8 mouse cellular contexts compared by ENCODE assay signal in genomic region chr7:5061774-5062359, GRCm38 (mm10). TPM values are rescaled to one million over a fixed set of nuclear protein-coding genes. Genes with fewer than 3 reads are reported as not detected.
A peak's percentile ranks its signal among the peaks of the same experiment; 100 is the strongest.
DNase-seq lines count a peak whose midpoint lies in the region; ATAC-seq lines count a peak whose summit lies in the region.

TSS of gene U2af2 (plus strand) at chr7:5062143.

- peaks cover 17% of the 10 kb centered on the region for H3K36me3 ChIP-seq in heart, embryonic 13.5 days
- peaks cover 21% of the 10 kb centered on the region for H3K36me3 ChIP-seq in liver, embryonic 13.5 days
- peaks cover 4% of the 10 kb centered on the region; the same call in 1 of the 2 replicates for H3K36me3 ChIP-seq in stomach, embryonic 15.5 days

- peak within 1 kb of the TSS; percentile 88 for H3K4me3 ChIP-seq in heart, embryonic 13.5 days
- H3K4me3 ChIP-seq in liver, embryonic 13.5 days (replicated peaks), result peak within 1 kb of the TSS; percentile 82
- H3K4me3 ChIP-seq in stomach, embryonic 15.5 days (replicated peaks), result peak within 1 kb of the TSS; percentile 56

- DNase-seq in CD8-positive naive resting alpha-beta T cell, adult 2 months (ENCODE audit: low read depth in 2 of 2, low spot score in 2 of 2), result peak; percentile 90
- peak; percentile 62 for DNase-seq in c-Kit-positive CD71-negative TER-119-negative erythroid progenitor cells, embryonic 14.5 days (ENCODE audit: low read depth)
- peak; percentile 44 for DNase-seq in fibroblast of lung, adult 2 months (ENCODE audit: low read depth)
- DNase-seq in kidney, postnatal 10 days, result peak; percentile 98
- peak; percentile 88 for DNase-seq in liver, embryonic 13.5 days
- DNase-seq in neural tube, embryonic 10.5 days (ENCODE audit: extremely low spot score, low spot score), result peak; percentile 94

- peak within 1 kb of the TSS; percentile 99 for H3K27ac ChIP-seq in heart, embryonic 13.5 days (replicated peaks)
- peak within 1 kb of the TSS; percentile 99 for H3K27ac ChIP-seq in liver, embryonic 13.5 days
- peak within 1 kb of the TSS; percentile 100 for H3K27ac ChIP-seq in stomach, embryonic 15.5 days

- under 1% methylated on average over 65 of the region's 65 CpGs for WGBS in heart, embryonic 13.5 days
- under 1% methylated on average over 65 of the region's 65 CpGs for WGBS in liver, embryonic 13.5 days (ENCODE audit: insufficient replicate concordance)
- WGBS in stomach, embryonic 15.5 days, result under 1% methylated on average over 63 of the region's 65 CpGs

- H3K4me1 ChIP-seq in heart, embryonic 13.5 days, result peaks cover 50% of the 10 kb centered on the region
- H3K4me1 ChIP-seq in liver, embryonic 13.5 days (replicated peaks), result peaks cover 56% of the 10 kb centered on the region
- H3K4me1 ChIP-seq in stomach, embryonic 15.5 days, result peaks cover 39% of the 10 kb centered on the region

- H3K9ac ChIP-seq in heart, embryonic 13.5 days, result peak within 1 kb of the TSS; percentile 97
- peak within 1 kb of the TSS; percentile 92 for H3K9ac ChIP-seq in liver, embryonic 13.5 days
- H3K9ac ChIP-seq in stomach, embryonic 15.5 days, result peak within 1 kb of the TSS; percentile 87

- peaks cover 26% of the 10 kb centered on the region for H3K27me3 ChIP-seq in heart, embryonic 13.5 days (replicated peaks)
- peaks cover 27% of the 10 kb centered on the region for H3K27me3 ChIP-seq in liver, embryonic 13.5 days
- H3K27me3 ChIP-seq in stomach, embryonic 15.5 days (replicated peaks), result peaks cover 17% of the 10 kb centered on the region

- peak; percentile 81 for ATAC-seq in heart, embryonic 13.5 days (ENCODE audit: extremely low read depth, insufficient number of reproducible peaks, low FRiP score, low TSS enrichment)
- peak; percentile 78 for ATAC-seq in liver, embryonic 13.5 days (ENCODE audit: low read depth)
- peak; percentile 79 for ATAC-seq in stomach, embryonic 15.5 days (ENCODE audit: insufficient read depth, low FRiP score, low read depth)

- peak within 1 kb of the TSS; percentile 96 for H3K4me2 ChIP-seq in heart, embryonic 13.5 days
- H3K4me2 ChIP-seq in liver, embryonic 13.5 days, result peak within 1 kb of the TSS; percentile 98
- peak within 1 kb of the TSS; percentile 75 for H3K4me2 ChIP-seq in stomach, embryonic 15.5 days

- H3K9me3 ChIP-seq in heart, embryonic 13.5 days, result no peaks in the 10 kb centered on the region
- no peaks in the 10 kb centered on the region for H3K9me3 ChIP-seq in liver, embryonic 13.5 days (replicated peaks)
- H3K9me3 ChIP-seq in stomach, embryonic 15.5 days, result no peaks in the 10 kb centered on the region

RNA-seq across cellular contexts. Expression of gene U2af2, which starts in this region (rescaled TPM):
- polyA plus RNA-seq in heart, embryonic 13.5 days (2015; fragmentation: Nextera tagmentation; extraction: Ambion mirVana), result 69.8 and 77.4 TPM in 2 replicates
- polyA plus RNA-seq in liver, embryonic 13.5 days (2015; fragmentation: Nextera tagmentation; extraction: Ambion mirVana), result 79.1 and 83.0 TPM in 2 replicates
- 118 and 124 TPM in 2 replicates for polyA plus RNA-seq in stomach, embryonic 15.5 days (2015; fragmentation: Nextera tagmentation; extraction: Ambion mirVana)

Comparison
In these comparisons a context has a peak if more than half of its experiments do, and no peak if none do; other contexts are left out.
1. Peak in every context shown above with its lines: DNase-seq, ATAC-seq, H3K4me3 ChIP-seq and H3K27ac ChIP-seq.
2. DNase-seq: peak in every context shown above with its lines; median percentile 98 in kidney, postnatal 10 days; 94 in neural tube, embryonic 10.5 days; 90 in CD8-positive naive resting alpha-beta T cell, adult 2 months; 88 in liver, embryonic 13.5 days; 62 in c-Kit-positive CD71-negative TER-119-negative erythroid progenitor cells, embryonic 14.5 days; 44 in fibroblast of lung, adult 2 months.